Mouse (Mus musculus) retina, adult 2 months (tissue): Measurements from ENCODE around the gene Pik3cb.

Experiments
- DNase-seq: peaks from one replicate; pipeline ENCODE4 v3.0.0-alpha.2; 2012; ENCODE audit warnings: low read depth, low spot score

Gene Pik3cb

GRCm38 (mm10) chr9:99081718-99082117, 58.7 kb downstream of the Pik3cb start:
- DNase-seq, result no peak

GRCm38 (mm10) chr9:99081308-99081707, 59.1 kb downstream of the Pik3cb start:
- DNase-seq, result no peak

GRCm38 (mm10) chr9:99080657-99081056, 59.8 kb downstream of the Pik3cb start:
- DNase-seq, result no peak

- DNase-seq, result no peak
These were observed 66.0 kb downstream of the Pik3cb start for GRCm38 (mm10) chr9:99074462-99074861.

- no peak for DNase-seq
These were observed 67.9 kb downstream of the Pik3cb start for GRCm38 (mm10) chr9:99072538-99072937.

GRCm38 (mm10) chr9:99065311-99065710, 75.1 kb downstream of the Pik3cb start:
- DNase-seq, result no peak

GRCm38 (mm10) chr9:99064216-99064615, 76.2 kb downstream of the Pik3cb start:
- DNase-seq, result peak; percentile 11

GRCm38 (mm10) chr9:99062544-99062943, 77.9 kb downstream of the Pik3cb start:
- DNase-seq, result peak; percentile 57

- DNase-seq, result no peak
These were observed 82.7 kb downstream of the Pik3cb start for GRCm38 (mm10) chr9:99057751-99058150.

- DNase-seq, result no peak
These were observed 90.7 kb downstream of the Pik3cb start for GRCm38 (mm10) chr9:99049760-99050159.

- DNase-seq, result no peak
These were observed 91.6 kb downstream of the Pik3cb start for GRCm38 (mm10) chr9:99048724-99049250.

- DNase-seq, result no peak
These were observed 95.7 kb downstream of the Pik3cb start for GRCm38 (mm10) chr9:99044761-99045160.

- DNase-seq, result no peak
These were observed 97.8 kb downstream of the Pik3cb start for GRCm38 (mm10) chr9:99042641-99043040.

- no peak for DNase-seq
These were observed 98.4 kb downstream of the Pik3cb start for GRCm38 (mm10) chr9:99041994-99042393.

GRCm38 (mm10) chr9:99035575-99035974, 104.8 kb downstream of the Pik3cb start, which contains the start of gene Gm1123:
TSS of gene Gm1123 (minus strand) at chr9:99035715.
- no peak for DNase-seq

- no peak for DNase-seq
These were observed 106.3 kb downstream of the Pik3cb start for GRCm38 (mm10) chr9:99034111-99034510.

GRCm38 (mm10) chr9:99032031-99032430, 108.4 kb downstream of the Pik3cb start:
- no peak for DNase-seq

GRCm38 (mm10) chr9:99021751-99022150, 118.7 kb downstream of the Pik3cb start:
- DNase-seq, result no peak

- no peak for DNase-seq
These were observed 119.3 kb downstream of the Pik3cb start for GRCm38 (mm10) chr9:99021166-99021565.

- no peak for DNase-seq
These were observed 122.7 kb downstream of the Pik3cb start for GRCm38 (mm10) chr9:99017679-99018078.

- DNase-seq, result no peak
These were observed 123.7 kb downstream of the Pik3cb start for GRCm38 (mm10) chr9:99016759-99017158.

GRCm38 (mm10) chr9:99016301-99016700, 124.1 kb downstream of the Pik3cb start:
- DNase-seq, result no peak

GRCm38 (mm10) chr9:99009898-99010199, 130.6 kb downstream of the Pik3cb start:
- DNase-seq, result no peak
